Mouse (Mus musculus) neutrophil, adult 83 days (primary cell): ENCODE measurements around the gene Npy. TPM values are rescaled to one million over a fixed set of nuclear protein-coding genes. Genes with fewer than 3 reads are reported as not detected.

ENCODE experiments used
- total RNA-seq, 2 experiments: library from RNA; stranded (reverse); gene quantifications; one replicate each; pipeline ENCODE4 v1.2.4; 2023

The Npy gene
- not detected for total RNA-seq

DNA sequence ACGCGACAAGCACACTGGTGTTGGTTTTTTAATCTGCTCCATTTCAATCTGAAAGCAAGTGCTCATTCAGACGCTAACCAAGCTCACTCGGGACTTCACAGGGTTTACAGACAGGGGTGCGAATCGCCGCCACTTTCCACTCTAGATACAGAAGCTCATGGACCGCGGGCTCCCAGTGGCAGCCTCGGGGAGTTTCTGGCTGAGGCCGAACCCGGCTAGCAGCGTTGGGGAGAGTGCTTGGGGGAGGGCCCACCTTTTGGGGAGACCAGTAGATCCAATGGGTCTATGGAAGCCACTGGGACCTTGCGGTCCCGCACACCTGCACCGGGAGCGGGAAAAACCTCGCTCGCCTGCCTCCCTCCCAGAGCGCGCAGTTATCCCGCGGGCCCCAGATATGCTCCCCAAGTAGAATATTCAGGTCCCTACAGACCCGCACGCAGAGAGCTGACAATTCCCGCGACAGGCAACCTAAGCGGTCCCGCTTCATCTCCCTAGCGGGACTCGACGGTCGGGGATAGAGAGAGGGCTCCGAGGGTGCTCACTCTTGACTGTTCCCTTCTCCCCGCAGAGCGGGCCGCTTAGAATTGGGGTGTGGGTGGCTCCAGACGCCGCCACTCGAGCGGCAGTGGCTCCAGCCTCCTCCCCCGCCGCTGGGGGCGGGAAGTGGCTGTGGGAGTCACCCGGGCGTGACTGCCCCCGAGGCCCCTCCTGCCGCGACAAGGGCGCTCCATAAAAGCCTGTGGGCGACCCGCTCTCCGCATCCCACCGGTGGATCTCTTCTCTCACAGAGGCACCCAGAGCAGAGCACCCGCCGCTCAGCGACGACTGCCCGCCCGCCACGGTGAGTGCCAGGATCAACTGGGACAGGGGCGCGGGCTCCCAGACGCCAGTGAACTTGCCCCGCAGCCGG, at the start of gene Npy:
Gene Npy (plus strand): TSS at position 750 of the 910 bp plus-strand sequence.

